Mouse (Mus musculus) hindbrain, embryonic 16.5 days (tissue): ENCODE measurements around the gene Rpl7l1. TPM values are rescaled to one million over a fixed set of nuclear protein-coding genes. Genes with fewer than 3 reads are reported as not detected.

Source experiments
- ATAC-seq: fragments of 200-750 bp; cut with Nextera tagmentation; 2 replicates; pipeline ENCODE4 v1.8.0; 2017; ENCODE audit warnings: moderate TSS enrichment, moderate library complexity
- H3K27ac ChIP-seq: fragments of 300-500 bp; sonication (generic); 2 replicates; pipeline ENCODE4 v1.5.1; 2014; ENCODE audit warnings: low read depth, mild to moderate bottlenecking, control low read depth, low read length, moderate library complexity
- H3K27me3 ChIP-seq: fragments of 300-500 bp; sonication (generic); replicated peaks from 2 replicates; pipeline ENCODE4 v1.6.1; 2014; ENCODE audit warnings: low read length; ENCODE audit not compliant: control insufficient read depth, insufficient read depth
- H3K36me3 ChIP-seq: fragments of 300-500 bp; sonication (generic); 2 replicates; pipeline ENCODE4 v1.6.1; 2014; ENCODE audit warnings: mild to moderate bottlenecking, low read length, moderate library complexity, mixed read lengths; ENCODE audit not compliant: control insufficient read depth, insufficient read depth
- H3K4me1 ChIP-seq: fragments of 300-500 bp; sonication (generic); 2 replicates; pipeline ENCODE4 v1.6.1; 2014; ENCODE audit warnings: low read depth, low read length; ENCODE audit not compliant: control insufficient read depth, insufficient read depth
- H3K4me2 ChIP-seq: fragments of 300-500 bp; sonication (generic); 2 replicates; pipeline ENCODE4 v1.6.1; 2014; ENCODE audit warnings: mild to moderate bottlenecking, low read length, control low read depth, moderate library complexity
- H3K4me3 ChIP-seq: fragments of 300-500 bp; sonication (generic); 2 replicates; pipeline ENCODE4 v1.5.1; 2014; ENCODE audit warnings: mild to moderate bottlenecking, low read length, control low read depth, moderate library complexity
- H3K9ac ChIP-seq: fragments of 300-500 bp; sonication (generic); 2 replicates; pipeline ENCODE4 v1.6.1; 2014; ENCODE audit warnings: low read depth, mild to moderate bottlenecking, control low read depth, low read length, moderate library complexity
- H3K9me3 ChIP-seq: fragments of 300-500 bp; sonication (generic); 2 replicates; pipeline ENCODE4 v1.6.1; 2014; ENCODE audit warnings: mild to moderate bottlenecking, low read length, moderate library complexity; ENCODE audit not compliant: control insufficient read depth
- WGBS: fragments of 180-500 bp; shearing (Covaris S2); extraction: QIAGEN DNeasy Blood & Tissue Kit; methylation state at CpG from one replicate; pipeline ENCODE4 v1.1.7; 2014; 5-methylcytosine and 5-hydroxymethylcytosine counted together
- polyA plus RNA-seq: library from polyadenylated mRNA; unstranded; fragments of >200 nt; fragmentation: Nextera tagmentation; extraction: Ambion mirVana; gene quantifications from 2 replicates; pipeline ENCODE4 v1.2.1, GENCODE M21; 2015

The Rpl7l1 gene
- polyA plus RNA-seq, 1 experiment from 2014 or later = 75.5 TPM

- no peak for ATAC-seq
- H3K36me3 ChIP-seq = peaks cover 23% of the 10 kb centered on the region
Observed at GRCm38 (mm10) chr17:46812442-46812841, 30.0 kb upstream of the Rpl7l1 start.

GRCm38 (mm10) chr17:46810672-46811071 lies 28.2 kb upstream of the Rpl7l1 start:
- Histone ChIP-seq H3K9ac (no peak overlapping the region), H3K27ac (no peak overlapping the region), H3K4me3 (no peak overlapping the region), H3K9me3 (no peaks in the 10 kb centered on the region), H3K27me3 (no peaks in the 10 kb centered on the region), H3K36me3 (peaks cover 35% of the 10 kb centered on the region), H3K4me1 (no peaks in the 10 kb centered on the region), H3K4me2 (no peak overlapping the region)
- 88% methylated on average over 3 of the region's 3 CpGs for WGBS
- no peak for ATAC-seq

More at GRCm38 (mm10) chr17:46812442-46812841, 30.0 kb upstream of the Rpl7l1 start:
- 83% methylated on average over 1 of the region's 1 CpGs for WGBS
- H3K4me2 ChIP-seq = no peak overlapping the region
- H3K4me1 ChIP-seq = no peaks in the 10 kb centered on the region
- no peaks in the 10 kb centered on the region for H3K27me3 ChIP-seq
- H3K9ac ChIP-seq = no peak overlapping the region
- no peaks in the 10 kb centered on the region for H3K9me3 ChIP-seq
- no peak overlapping the region for H3K27ac ChIP-seq
- no peak overlapping the region for H3K4me3 ChIP-seq

- WGBS = 84% methylated on average over 6 of the region's 6 CpGs
- H3K9ac ChIP-seq = no peak overlapping the region
- no peaks in the 10 kb centered on the region for H3K27me3 ChIP-seq
- H3K4me2 ChIP-seq = no peak overlapping the region
- no peak overlapping the region for H3K4me3 ChIP-seq
- H3K4me1 ChIP-seq = no peaks in the 10 kb centered on the region
- no peak for ATAC-seq
- no peaks in the 10 kb centered on the region for H3K9me3 ChIP-seq
- H3K27ac ChIP-seq = no peak overlapping the region
- peaks cover 35% of the 10 kb centered on the region for H3K36me3 ChIP-seq
Observed at GRCm38 (mm10) chr17:46809131-46809830, 26.8 kb upstream of the Rpl7l1 start.

- no peaks in the 10 kb centered on the region for H3K4me1 ChIP-seq
- no peak overlapping the region for H3K4me2 ChIP-seq
- H3K9me3 ChIP-seq = no peaks in the 10 kb centered on the region
- no peaks in the 10 kb centered on the region for H3K27me3 ChIP-seq
- peaks cover 30% of the 10 kb centered on the region for H3K36me3 ChIP-seq
- 96% methylated on average over 10 of the region's 10 CpGs for WGBS
- no peak for ATAC-seq
- H3K27ac ChIP-seq = no peak overlapping the region
- no peak overlapping the region for H3K4me3 ChIP-seq
- no peak overlapping the region for H3K9ac ChIP-seq
Observed at GRCm38 (mm10) chr17:46808376-46808775, 25.9 kb upstream of the Rpl7l1 start.

GRCm38 (mm10) chr17:46801761-46802160 lies 19.3 kb upstream of the Rpl7l1 start:
- Histone ChIP-seq H3K4me3 (no peak overlapping the region), H3K9ac (no peak overlapping the region), H3K27ac (no peak overlapping the region), H3K36me3 (peaks cover 26% of the 10 kb centered on the region), H3K27me3 (no peaks in the 10 kb centered on the region), H3K4me2 (no peak overlapping the region), H3K4me1 (no peaks in the 10 kb centered on the region), H3K9me3 (no peaks in the 10 kb centered on the region)
- WGBS = 89% methylated on average over 6 of the region's 6 CpGs
- ATAC-seq = no peak

GRCm38 (mm10) chr17:46799680-46800079 lies 17.2 kb upstream of the Rpl7l1 start:
- ATAC-seq = no peak
- WGBS = 75% methylated on average over 10 of the region's 10 CpGs
- H3K27me3 ChIP-seq = no peaks in the 10 kb centered on the region
- H3K27ac ChIP-seq = no peak overlapping the region
- no peak overlapping the region for H3K4me2 ChIP-seq
- H3K9ac ChIP-seq = no peak overlapping the region
- H3K9me3 ChIP-seq = no peaks in the 10 kb centered on the region
- peaks cover 18% of the 10 kb centered on the region for H3K36me3 ChIP-seq
- no peak overlapping the region for H3K4me3 ChIP-seq
- H3K4me1 ChIP-seq = no peaks in the 10 kb centered on the region

- Histone ChIP-seq H3K36me3 (peaks cover 18% of the 10 kb centered on the region), H3K9ac (no peak overlapping the region), H3K4me2 (no peak overlapping the region), H3K9me3 (no peaks in the 10 kb centered on the region), H3K27ac (no peak overlapping the region), H3K4me3 (no peak overlapping the region), H3K4me1 (no peaks in the 10 kb centered on the region), H3K27me3 (no peaks in the 10 kb centered on the region)
- ATAC-seq = no peak
- 57% methylated on average over 5 of the region's 8 CpGs for WGBS
Observed at GRCm38 (mm10) chr17:46797386-46797785, 14.9 kb upstream of the Rpl7l1 start.

GRCm38 (mm10) chr17:46796743-46797142 lies 14.3 kb upstream of the Rpl7l1 start:
- no peak overlapping the region for H3K9ac ChIP-seq
- H3K36me3 ChIP-seq = peaks cover 18% of the 10 kb centered on the region
- no peaks in the 10 kb centered on the region for H3K27me3 ChIP-seq
- H3K4me3 ChIP-seq = no peak overlapping the region
- no peak overlapping the region for H3K4me2 ChIP-seq
- 87% methylated on average over 4 of the region's 4 CpGs for WGBS
- ATAC-seq = no peak
- no peak overlapping the region for H3K27ac ChIP-seq
- H3K9me3 ChIP-seq = no peaks in the 10 kb centered on the region
- H3K4me1 ChIP-seq = no peaks in the 10 kb centered on the region

- no peak overlapping the region for H3K4me3 ChIP-seq
- no peaks in the 10 kb centered on the region for H3K4me1 ChIP-seq
- ATAC-seq = no peak
- 90% methylated on average over 2 of the region's 2 CpGs for WGBS
- H3K36me3 ChIP-seq = no peaks in the 10 kb centered on the region
- H3K4me2 ChIP-seq = no peak overlapping the region
- no peaks in the 10 kb centered on the region for H3K27me3 ChIP-seq
- no peak overlapping the region for H3K9ac ChIP-seq
- no peaks in the 10 kb centered on the region for H3K9me3 ChIP-seq
- no peak overlapping the region for H3K27ac ChIP-seq
Observed at GRCm38 (mm10) chr17:46792963-46793362, 10.5 kb upstream of the Rpl7l1 start.
